Mouse (Mus musculus) liver, embryonic 13.5 days (tissue): Measurements from ENCODE around the gene Cd200. TPM values are rescaled to one million over a fixed set of nuclear protein-coding genes. Genes with fewer than 3 reads are reported as not detected.
"Not testable (repeated sequence)": the region's sequence is repeated elsewhere in the genome, so short reads cannot be mapped to it uniquely, and the experiment has no call there.

Source experiments
- ATAC-seq: fragments of 200-750 bp; cut with Nextera tagmentation; 2 replicates; pipeline ENCODE4 v1.8.0; 2017; ENCODE audit warnings: low read depth, mild to moderate bottlenecking, moderate number of reproducible peaks, moderate library complexity
- DNase-seq: peaks from one replicate; pipeline ENCODE4 v3.0.0; 2022
- H3K27ac ChIP-seq: fragments of 300-500 bp; sonication (generic); 2 replicates; pipeline ENCODE4 v1.5.1; 2015; ENCODE audit warnings: moderate library complexity, mild to moderate bottlenecking, inconsistent platforms
- H3K27me3 ChIP-seq: fragments of 300-500 bp; sonication (generic); 2 replicates; pipeline ENCODE4 v1.6.1; 2015; ENCODE audit warnings: mild to moderate bottlenecking, inconsistent platforms
- H3K36me3 ChIP-seq: fragments of 300-500 bp; sonication (generic); 2 replicates; pipeline ENCODE4 v1.6.1; 2015; ENCODE audit warnings: mild to moderate bottlenecking, inconsistent platforms
- H3K4me1 ChIP-seq: fragments of 300-500 bp; sonication (generic); replicated peaks from 2 replicates; pipeline ENCODE4 v1.6.1; 2015; ENCODE audit warnings: inconsistent platforms
- H3K4me2 ChIP-seq: fragments of 300-500 bp; sonication (generic); 2 replicates; pipeline ENCODE4 v1.6.1; 2015; ENCODE audit warnings: inconsistent platforms, mild to moderate bottlenecking, moderate library complexity
- H3K4me3 ChIP-seq: fragments of 300-500 bp; sonication (generic); replicated peaks from 2 replicates; pipeline ENCODE4 v1.5.1; 2015; ENCODE audit warnings: mild to moderate bottlenecking, inconsistent platforms
- H3K9ac ChIP-seq: fragments of 300-500 bp; sonication (generic); 2 replicates; pipeline ENCODE4 v1.6.1; 2015; ENCODE audit warnings: mild to moderate bottlenecking, inconsistent platforms
- H3K9me3 ChIP-seq: fragments of 300-500 bp; sonication (generic); replicated peaks from 2 replicates; pipeline ENCODE4 v1.6.1; 2016; ENCODE audit warnings: inconsistent platforms
- WGBS: fragments of 180-500 bp; shearing (Covaris S2); methylation state at CpG from one replicate; pipeline ENCODE4 v1.1.7; 2015; ENCODE audit not compliant: insufficient replicate concordance; 5-methylcytosine and 5-hydroxymethylcytosine counted together
- polyA plus RNA-seq: library from polyadenylated mRNA; unstranded; fragments of >200 nt; fragmentation: Nextera tagmentation; extraction: Ambion mirVana; gene quantifications from 2 replicates; pipeline ENCODE4 v1.2.1, GENCODE M21; 2015

The Cd200 gene
- polyA plus RNA-seq, 1 experiment from 2014 or later: 0.84 TPM

DNA sequence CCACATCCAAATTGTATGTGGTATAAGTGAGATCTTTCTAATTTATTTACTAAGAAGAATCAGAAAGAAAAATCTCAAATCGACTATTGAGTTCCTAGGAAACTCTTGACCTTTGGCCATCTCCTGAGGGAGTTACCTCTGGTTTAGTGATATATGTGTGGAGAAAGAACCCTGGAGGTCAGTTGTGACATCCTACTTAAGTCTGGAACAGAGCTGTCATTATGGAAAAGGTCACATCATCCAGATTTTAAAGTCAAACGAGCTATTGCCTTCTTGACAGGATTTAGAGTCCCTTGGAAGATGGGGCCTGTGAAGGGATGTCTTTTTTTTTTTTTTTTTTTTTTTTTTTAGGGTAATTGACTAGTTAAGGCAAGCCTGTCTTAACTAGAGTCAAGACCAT is 32.0 kb downstream of the Cd200 start:
- Histone ChIP-seq H3K4me2 (no peak overlapping the region), H3K9me3 (no peaks in the 10 kb centered on the region), H3K4me3 (no peak overlapping the region), H3K27ac (no peak overlapping the region), H3K27me3 (no peaks in the 10 kb centered on the region), H3K4me1 (no peaks in the 10 kb centered on the region), H3K36me3 (no peaks in the 10 kb centered on the region), H3K9ac (no peak overlapping the region)
- no peak for ATAC-seq
- no peak for DNase-seq
- WGBS: 34% methylated on average over 2 of the region's 2 CpGs

DNA sequence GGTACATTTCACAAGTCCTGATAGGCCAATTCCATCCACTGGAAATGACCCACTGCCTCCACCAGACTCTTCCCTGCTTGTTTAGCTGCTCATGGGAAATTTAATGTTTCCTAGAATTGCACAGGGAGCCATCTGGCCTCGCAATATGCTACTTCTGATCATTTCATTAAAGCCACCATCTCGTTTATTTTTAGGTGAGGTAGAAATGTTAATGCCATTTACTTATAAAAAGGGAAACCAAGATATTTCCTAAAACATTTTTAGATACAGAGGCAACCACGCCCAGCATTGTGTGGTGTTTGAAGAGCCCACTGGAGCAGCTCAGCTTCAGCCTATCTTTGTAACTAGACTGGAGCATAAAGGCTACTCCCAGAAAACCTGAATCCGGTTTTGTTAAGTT is 32.6 kb downstream of the Cd200 start:
- no peak overlapping the region for H3K27ac ChIP-seq
- no peaks in the 10 kb centered on the region for H3K9me3 ChIP-seq
- no peak overlapping the region for H3K9ac ChIP-seq
- H3K4me3 ChIP-seq: no peak overlapping the region
- H3K36me3 ChIP-seq: no peaks in the 10 kb centered on the region
- no peak overlapping the region for H3K4me2 ChIP-seq
- ATAC-seq: no peak
- WGBS: 58% methylated on average over 4 of the region's 4 CpGs
- no peaks in the 10 kb centered on the region for H3K4me1 ChIP-seq
- H3K27me3 ChIP-seq: no peaks in the 10 kb centered on the region
- DNase-seq: no peak

DNA sequence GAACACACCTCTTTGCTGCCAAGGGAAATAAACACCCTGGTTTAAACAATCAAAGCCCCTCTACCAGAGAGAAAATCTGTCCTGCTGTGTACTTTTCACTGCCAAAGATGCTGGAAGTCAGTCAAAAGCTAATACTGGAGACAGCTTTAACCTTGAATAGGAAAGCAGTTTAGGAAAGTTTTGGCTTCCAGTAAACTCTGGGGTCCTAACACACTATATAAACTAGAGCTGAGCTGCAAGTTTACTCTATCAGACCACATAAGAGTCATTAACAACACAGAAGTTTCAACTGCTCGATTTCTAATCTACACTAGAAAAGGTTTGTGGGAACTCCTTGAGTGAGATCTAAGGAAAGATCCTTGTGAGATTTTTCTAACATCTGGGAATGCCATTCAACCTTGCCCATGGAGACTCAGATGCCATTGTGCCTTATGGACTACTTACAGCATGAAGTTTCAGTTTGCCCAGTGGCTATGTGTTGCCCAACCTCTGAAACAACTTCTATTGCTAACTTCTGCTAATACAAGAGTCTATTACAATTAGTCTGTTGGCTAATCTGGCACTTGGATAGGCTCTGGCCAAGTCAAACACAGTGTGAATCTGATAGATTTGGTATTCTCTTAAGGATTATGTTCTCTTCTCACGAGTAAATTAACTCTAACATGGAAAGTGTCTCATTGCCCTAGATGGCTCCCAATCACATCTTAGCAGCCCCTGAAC is 33.2 kb downstream of the Cd200 start:
- ATAC-seq (no peak), DNase-seq (no peak)
- Histone ChIP-seq H3K27ac (no peak overlapping the region), H3K4me2 (no peak overlapping the region), H3K36me3 (no peaks in the 10 kb centered on the region), H3K27me3 (no peaks in the 10 kb centered on the region), H3K4me1 (no peaks in the 10 kb centered on the region), H3K4me3 (no peak overlapping the region), H3K9me3 (no peaks in the 10 kb centered on the region), H3K9ac (no peak overlapping the region)
- WGBS: 40% methylated on average over 2 of the region's 2 CpGs

DNA sequence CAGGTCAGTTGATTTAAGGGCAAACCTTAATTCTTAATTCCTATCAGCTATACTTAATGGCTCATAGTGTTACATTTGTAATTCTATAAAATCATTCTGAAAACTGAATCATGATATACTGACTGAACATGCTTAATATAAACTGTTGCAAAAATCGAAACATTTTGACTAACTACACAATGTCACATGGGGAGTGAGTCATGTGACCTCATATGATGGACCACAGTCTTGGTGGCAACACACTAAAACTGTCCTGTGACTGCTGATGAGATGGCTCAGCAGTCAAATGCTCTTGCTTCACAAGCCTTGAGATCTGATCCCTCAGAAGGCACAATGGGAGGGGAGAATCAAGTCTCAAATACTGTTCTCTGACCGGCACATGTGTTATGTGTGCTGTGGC is 34.8 kb downstream of the Cd200 start:
- Histone ChIP-seq H3K9me3 (no peaks in the 10 kb centered on the region), H3K4me2 (no peak overlapping the region), H3K36me3 (no peaks in the 10 kb centered on the region), H3K9ac (no peak overlapping the region), H3K4me1 (no peaks in the 10 kb centered on the region), H3K27me3 (no peaks in the 10 kb centered on the region), H3K27ac (no peak overlapping the region), H3K4me3 (no peak overlapping the region)
- ATAC-seq: no peak
- no peak for DNase-seq
- WGBS: 57% methylated on average over 2 of the region's 2 CpGs

DNA sequence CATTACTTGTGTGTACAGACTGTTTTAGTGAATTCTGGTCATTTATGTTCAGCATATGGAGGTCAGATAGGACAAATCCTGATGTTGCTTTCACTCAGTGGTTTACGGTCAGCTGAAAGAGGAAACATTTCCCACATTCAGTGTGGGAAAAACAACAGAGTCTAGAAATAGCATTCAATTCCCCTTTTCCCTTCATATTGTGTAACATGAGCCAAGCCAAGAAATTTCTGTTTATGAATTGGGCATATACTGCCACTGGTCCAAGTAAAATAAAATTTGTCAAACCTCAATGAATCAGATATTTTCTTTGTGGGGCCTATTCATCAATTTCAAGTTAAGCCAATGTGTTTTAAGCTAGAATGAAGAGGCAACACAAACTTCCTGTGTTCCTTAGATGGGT is 37.8 kb downstream of the Cd200 start:
- Histone ChIP-seq H3K27ac (no peak overlapping the region), H3K27me3 (no peaks in the 10 kb centered on the region), H3K9ac (no peak overlapping the region), H3K4me2 (no peak overlapping the region), H3K4me1 (no peaks in the 10 kb centered on the region), H3K36me3 (no peaks in the 10 kb centered on the region), H3K4me3 (no peak overlapping the region), H3K9me3 (no peaks in the 10 kb centered on the region)
- no peak for DNase-seq
- ATAC-seq: no peak
- WGBS: 56% methylated on average over 1 of the region's 1 CpGs

DNA sequence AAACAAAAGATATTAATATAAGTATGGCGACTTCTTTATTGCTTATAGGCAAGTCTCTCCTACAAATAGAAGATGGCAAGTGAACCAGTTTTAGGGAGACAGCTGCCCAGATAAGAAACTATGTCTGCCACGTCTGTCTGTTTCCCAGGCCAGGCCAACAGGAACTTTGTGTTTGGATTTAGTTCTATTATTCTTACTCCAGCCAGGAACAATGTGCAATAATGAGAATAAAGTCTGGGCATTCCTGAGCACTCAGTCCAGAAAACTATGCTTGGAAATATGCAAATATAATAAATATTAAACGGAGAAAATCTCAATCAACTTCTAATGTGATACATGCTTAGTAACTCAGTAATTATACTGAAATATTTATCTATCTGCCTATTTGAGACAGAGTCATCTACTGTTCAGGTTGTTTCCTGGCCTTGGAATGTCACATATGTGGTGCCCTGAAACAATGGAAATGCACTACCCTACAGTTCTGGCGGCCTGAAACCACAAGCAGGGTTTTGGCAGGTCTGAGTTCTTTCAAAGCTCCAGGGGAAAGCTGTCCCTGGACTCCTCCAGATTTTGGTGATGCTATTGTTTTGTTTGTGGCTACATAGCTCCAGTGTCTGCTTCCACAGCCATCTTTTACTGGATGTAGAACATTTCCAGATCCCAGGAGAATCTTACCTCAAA is 39.4 kb downstream of the Cd200 start:
- Histone ChIP-seq H3K36me3 (no peaks in the 10 kb centered on the region), H3K9ac (no peak overlapping the region), H3K4me3 (no peak overlapping the region), H3K4me1 (no peaks in the 10 kb centered on the region), H3K4me2 (no peak overlapping the region), H3K27ac (no peak overlapping the region), H3K9me3 (no peaks in the 10 kb centered on the region), H3K27me3 (no peaks in the 10 kb centered on the region)
- ATAC-seq (no peak), DNase-seq (no peak)
- WGBS: 45% methylated on average over 4 of the region's 4 CpGs

DNA sequence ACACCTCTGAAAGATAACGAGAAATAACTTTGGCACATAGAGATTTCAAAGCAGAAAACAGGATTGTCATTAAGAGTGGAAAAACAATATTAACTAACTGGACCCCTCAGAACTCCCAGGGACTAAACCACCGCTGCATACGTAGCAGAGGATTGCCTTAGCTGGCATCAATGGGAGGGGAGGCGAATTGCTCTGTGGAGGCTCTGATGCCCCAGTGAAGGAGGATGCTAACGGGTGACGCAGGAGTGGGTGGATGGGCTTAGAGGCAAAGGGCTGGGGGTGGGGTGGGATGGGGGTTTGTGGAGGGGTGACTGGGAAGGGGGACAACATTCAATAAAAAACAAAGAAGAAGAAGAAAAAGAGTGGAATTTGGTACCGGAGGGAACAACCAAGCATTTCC is 42.7 kb downstream of the Cd200 start:
- H3K4me3 ChIP-seq: no peak overlapping the region
- H3K9me3 ChIP-seq: no peaks in the 10 kb centered on the region
- ATAC-seq (no peak), DNase-seq (no peak)
- no peaks in the 10 kb centered on the region for H3K27me3 ChIP-seq
- no peak overlapping the region for H3K27ac ChIP-seq
- H3K36me3 ChIP-seq: no peaks in the 10 kb centered on the region
- no peak overlapping the region for H3K9ac ChIP-seq
- 70% methylated on average over 7 of the region's 7 CpGs for WGBS
- no peaks in the 10 kb centered on the region for H3K4me1 ChIP-seq
- H3K4me2 ChIP-seq: no peak overlapping the region

DNA sequence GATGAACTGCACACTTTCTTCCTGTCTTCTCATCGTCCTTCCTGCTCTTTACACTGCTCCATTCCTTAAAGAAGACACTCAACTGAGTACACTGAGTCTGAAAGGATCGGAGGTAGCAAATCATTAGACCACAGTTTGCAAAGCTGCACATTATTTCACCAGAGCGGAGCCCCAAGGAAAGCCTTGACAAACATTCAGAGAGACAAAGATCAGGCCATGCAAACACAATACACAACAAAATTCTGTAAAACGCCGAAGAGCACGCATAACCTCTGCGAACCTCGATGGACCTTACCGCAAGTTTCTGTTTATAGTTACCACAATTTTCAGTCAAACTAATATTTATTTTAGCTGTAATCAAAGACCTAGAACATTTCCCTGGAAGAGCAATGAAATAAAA is 43.5 kb downstream of the Cd200 start:
- Histone ChIP-seq H3K4me3 (no peak overlapping the region), H3K27me3 (no peaks in the 10 kb centered on the region), H3K36me3 (no peaks in the 10 kb centered on the region), H3K4me1 (no peaks in the 10 kb centered on the region), H3K9me3 (no peaks in the 10 kb centered on the region), H3K27ac (no peak overlapping the region), H3K4me2 (no peak overlapping the region), H3K9ac (no peak overlapping the region)
- no peak for DNase-seq
- no peak for ATAC-seq
- 74% methylated on average over 9 of the region's 9 CpGs for WGBS

DNA sequence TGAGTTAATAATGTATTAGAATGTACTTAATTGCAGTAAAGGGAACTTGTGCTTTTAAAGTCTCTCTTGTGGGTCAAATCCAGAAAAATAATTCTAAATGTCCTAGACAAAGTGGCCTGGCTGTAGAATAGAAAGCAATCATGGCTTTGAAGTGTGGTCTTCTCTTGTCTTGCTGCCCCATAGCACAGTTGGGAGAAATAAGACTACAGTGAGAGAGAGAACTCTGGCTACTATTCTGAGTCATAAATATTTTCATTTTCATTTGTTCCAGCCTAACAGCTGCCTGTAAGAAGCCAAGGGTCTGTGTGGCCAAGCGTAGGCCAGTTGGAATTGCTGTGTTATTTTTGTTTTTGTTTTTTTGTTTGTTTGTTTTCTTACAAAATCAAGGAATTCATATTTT is 44.2 kb downstream of the Cd200 start:
- H3K4me1 ChIP-seq: no peaks in the 10 kb centered on the region
- H3K9me3 ChIP-seq: no peaks in the 10 kb centered on the region
- no peaks in the 10 kb centered on the region for H3K27me3 ChIP-seq
- ATAC-seq (no peak), DNase-seq (no peak)
- no peak overlapping the region for H3K9ac ChIP-seq
- no peaks in the 10 kb centered on the region for H3K36me3 ChIP-seq
- H3K4me3 ChIP-seq: no peak overlapping the region
- no peak overlapping the region for H3K27ac ChIP-seq
- 63% methylated on average over 1 of the region's 1 CpGs for WGBS
- no peak overlapping the region for H3K4me2 ChIP-seq

DNA sequence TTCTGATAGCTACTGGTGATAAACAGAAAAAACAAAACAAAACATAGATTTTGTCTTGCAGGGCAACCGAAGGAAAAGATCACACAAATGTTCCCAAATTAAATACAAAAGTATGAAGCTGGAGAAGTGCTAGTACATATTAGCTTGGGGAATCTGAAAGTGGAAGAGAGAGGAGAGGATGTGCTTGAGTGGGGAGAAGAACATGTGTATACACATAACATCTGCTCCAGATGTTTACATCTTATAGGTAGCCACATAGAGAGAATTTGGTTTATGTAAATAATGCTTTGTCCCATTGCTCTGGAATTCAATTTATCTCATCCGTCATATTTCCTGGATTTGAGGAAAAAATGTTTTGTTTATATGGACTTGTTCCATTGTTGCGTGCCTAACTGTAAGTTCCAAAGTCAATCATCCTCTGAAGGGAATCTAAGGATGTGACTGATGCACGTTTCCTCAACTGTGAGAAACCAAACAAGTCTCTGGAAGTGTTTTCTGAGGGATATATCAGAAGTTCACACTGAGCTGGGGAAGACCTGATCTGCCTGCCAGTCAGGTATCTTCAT is 45.3 kb downstream of the Cd200 start:
- ATAC-seq (no peak), DNase-seq (no peak)
- H3K9me3 ChIP-seq: no peaks in the 10 kb centered on the region
- no peak overlapping the region for H3K9ac ChIP-seq
- H3K4me2 ChIP-seq: no peak overlapping the region
- H3K27ac ChIP-seq: no peak overlapping the region
- H3K4me3 ChIP-seq: no peak overlapping the region
- H3K27me3 ChIP-seq: no peaks in the 10 kb centered on the region
- WGBS: 54% methylated on average over 4 of the region's 4 CpGs
- no peaks in the 10 kb centered on the region for H3K36me3 ChIP-seq
- H3K4me1 ChIP-seq: no peaks in the 10 kb centered on the region

DNA sequence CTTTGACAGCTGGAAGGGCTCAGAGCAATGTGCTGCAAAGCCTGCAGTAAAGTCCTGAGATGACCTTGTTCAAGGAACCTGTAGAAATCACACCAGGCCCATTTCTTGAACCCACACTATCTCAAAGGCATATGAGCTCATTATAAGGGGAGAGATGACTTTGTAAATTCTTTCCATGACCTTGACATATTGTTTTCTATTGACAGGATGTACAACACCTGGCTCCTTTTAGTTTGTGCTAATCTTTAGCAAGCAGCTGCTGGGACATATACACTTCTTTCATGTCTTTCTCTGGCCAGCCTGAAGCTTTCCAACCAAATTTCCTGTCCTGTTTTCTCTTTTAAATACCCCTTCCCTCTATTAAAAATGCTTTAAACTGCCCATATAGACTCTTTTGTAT is 47.4 kb downstream of the Cd200 start:
- no peak overlapping the region for H3K4me2 ChIP-seq
- ATAC-seq (no peak), DNase-seq (no peak)
- no peaks in the 10 kb centered on the region for H3K9me3 ChIP-seq
- H3K4me1 ChIP-seq: no peaks in the 10 kb centered on the region
- no peak overlapping the region for H3K4me3 ChIP-seq
- no peak overlapping the region for H3K9ac ChIP-seq
- no peaks in the 10 kb centered on the region for H3K27me3 ChIP-seq
- no peaks in the 10 kb centered on the region for H3K36me3 ChIP-seq
- H3K27ac ChIP-seq: no peak overlapping the region

DNA sequence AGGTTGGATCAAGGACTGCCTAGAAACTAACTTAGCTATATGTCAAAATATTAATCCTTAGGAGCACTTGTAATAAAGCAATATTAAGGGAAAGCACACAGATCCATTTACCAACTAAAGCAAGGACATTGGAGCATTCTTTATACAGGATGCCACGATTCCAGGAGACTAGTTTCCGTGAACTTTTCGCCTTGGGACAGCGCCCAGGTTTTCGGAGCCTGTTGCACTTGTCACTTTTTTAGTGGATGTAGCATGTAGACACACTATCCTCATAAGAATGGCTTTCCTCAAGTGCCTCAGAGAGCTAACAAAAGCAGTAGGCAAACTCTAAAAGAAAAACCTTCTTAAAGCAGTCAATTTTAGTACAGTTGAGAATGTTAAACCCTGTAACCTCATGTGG is 50.4 kb downstream of the Cd200 start:
- not testable (repeated sequence) for H3K4me2 ChIP-seq, ATAC-seq, H3K4me3 ChIP-seq, H3K36me3 ChIP-seq, H3K9me3 ChIP-seq, H3K9ac ChIP-seq, DNase-seq, H3K27me3 ChIP-seq, H3K4me1 ChIP-seq, H3K27ac ChIP-seq
- WGBS: 63% methylated on average over 5 of the region's 5 CpGs
